Mouse (Mus musculus) erythroblast, embryonic 14.5 days (primary cell): Measurements from ENCODE around the gene Vars. TPM values are rescaled to one million over a fixed set of nuclear protein-coding genes. Genes with fewer than 3 reads are reported as not detected.

Source experiments
- H3K27me3 ChIP-seq: 2 replicates; pipeline ENCODE4 v1.6.1; 2012; ENCODE audit warnings: inconsistent platforms; ENCODE audit not compliant: control insufficient read depth
- H3K36me3 ChIP-seq: 2 replicates; pipeline ENCODE4 v1.6.1; 2012; ENCODE audit warnings: mild to moderate bottlenecking, inconsistent platforms; ENCODE audit not compliant: control insufficient read depth
- H3K4me1 ChIP-seq: 2 replicates; pipeline ENCODE4 v1.6.1; 2012; ENCODE audit warnings: inconsistent platforms; ENCODE audit not compliant: control insufficient read depth
- H3K4me3 ChIP-seq: replicated peaks from 2 replicates; pipeline ENCODE3; 2012; ENCODE audit warnings: moderate library complexity, mild to moderate bottlenecking, inconsistent platforms
- H3K9me3 ChIP-seq: 2 replicates; pipeline ENCODE4 v1.6.1; 2012; ENCODE audit warnings: low read length, inconsistent platforms, mixed read lengths; ENCODE audit not compliant: control insufficient read depth
- GATA1 ChIP-seq: IDR thresholded peaks from 2 replicates; pipeline ENCODE4 v1.6.1; 2012; ENCODE audit warnings: low read length, inconsistent platforms, mixed read lengths
- TAL1 ChIP-seq: IDR thresholded peaks from 3 replicates; pipeline ENCODE4 v1.6.1; 2012; ENCODE audit warnings: low read length, inconsistent platforms, mixed read lengths
- polyA plus RNA-seq: library from polyadenylated mRNA; stranded (reverse); fragments of >175 nt; gene quantifications from 2 replicates; pipeline ENCODE4 v1.2.3, GENCODE M21; 2012

The Vars gene
- polyA plus RNA-seq, 1 experiment, result 41.7 TPM

- peaks cover 7% of the 10 kb centered on the region for H3K36me3 ChIP-seq
- H3K4me3 ChIP-seq, result no peak overlapping the region
- no peaks in the 10 kb centered on the region; the same call in 1 of the 2 replicates for H3K9me3 ChIP-seq
- TF ChIP-seq TAL1 (no peak), GATA1 (no peak)
- H3K4me1 ChIP-seq, result peaks cover 57% of the 10 kb centered on the region
- peaks cover 70% of the 10 kb centered on the region for H3K27me3 ChIP-seq
Measured at GRCm38 (mm10) chr17:35063466-35063865, 62.7 kb downstream of the Vars start.

- peaks cover 5% of the 10 kb centered on the region for H3K36me3 ChIP-seq
- H3K4me1 ChIP-seq, result peaks cover 48% of the 10 kb centered on the region
- H3K9me3 ChIP-seq, result no peaks in the 10 kb centered on the region; the same call in 1 of the 2 replicates
- TF ChIP-seq GATA1 (no peak), TAL1 (no peak)
- no peak overlapping the region for H3K4me3 ChIP-seq
- H3K27me3 ChIP-seq, result peaks cover 79% of the 10 kb centered on the region
Measured at GRCm38 (mm10) chr17:35064378-35064877, 63.6 kb downstream of the Vars start.

- peaks cover 40% of the 10 kb centered on the region for H3K4me1 ChIP-seq
- TF ChIP-seq GATA1 (no peak), TAL1 (no peak)
- H3K27me3 ChIP-seq, result peaks cover 79% of the 10 kb centered on the region
- H3K36me3 ChIP-seq, result peaks cover 5% of the 10 kb centered on the region
- H3K9me3 ChIP-seq, result no peaks in the 10 kb centered on the region; the same call in 1 of the 2 replicates
- peak within 1 kb of the TSS; percentile 23 for H3K4me3 ChIP-seq
Measured at GRCm38 (mm10) chr17:35064951-35065947, 64.5 kb downstream of the Vars start, which contains the start of gene Ly6g6c. Ly6g6c (plus strand) TSS chr17:35065388.

Other genes starting within 250 kb of the Vars start
- not detected in 2 replicates for gene Cyp21a1, start 196.4 kb upstream of the Vars start, polyA plus RNA-seq
- gene Stk19, start 164.0 kb upstream of the Vars start, polyA plus RNA-seq, result 6.3 and 6.7 TPM in 2 replicates
- 15.3 and 22.0 TPM in 2 replicates for gene Dxo, start 164.0 kb upstream of the Vars start, polyA plus RNA-seq
- 6.7 and 8.9 TPM in 2 replicates for gene Skiv2l, start 150.8 kb upstream of the Vars start, polyA plus RNA-seq
- gene Nelfe, start 150.6 kb upstream of the Vars start, polyA plus RNA-seq, result 30.9 and 32.9 TPM in 2 replicates
- 0.11 TPM in 1 of 2 replicates, not detected in the other for gene Cfb, start 138.5 kb upstream of the Vars start, polyA plus RNA-seq
- 0.24 and 0.25 TPM in 2 replicates for gene Zbtb12, start 121.5 kb upstream of the Vars start, polyA plus RNA-seq
- gene Gm20547, start 118.9 kb upstream of the Vars start, polyA plus RNA-seq, result not detected in 2 replicates
- gene C2, start 102.7 kb upstream of the Vars start, polyA plus RNA-seq, result 0.13 and 0.17 TPM in 2 replicates
- 6.2 and 6.4 TPM in 2 replicates for gene Ehmt2, start 102.5 kb upstream of the Vars start, polyA plus RNA-seq
- gene Slc44a4, start 86.5 kb upstream of the Vars start, polyA plus RNA-seq, result not detected in 2 replicates
- gene Neu1, start 69.7 kb upstream of the Vars start, polyA plus RNA-seq, result 0.31 and 0.38 TPM in 2 replicates
- gene Hspa1b, start 41.7 kb upstream of the Vars start, polyA plus RNA-seq, result 408 and 454 TPM in 2 replicates
- gene Gm20481, start 31.1 kb upstream of the Vars start, polyA plus RNA-seq, result not detected in 2 replicates
- 195 and 214 TPM in 2 replicates for gene Hspa1a, start 28.8 kb upstream of the Vars start, polyA plus RNA-seq
- gene Hspa1l, start 28.3 kb upstream of the Vars start, polyA plus RNA-seq, result 0.04 TPM in 1 of 2 replicates, not detected in the other
- 15.9 and 21.4 TPM in 2 replicates for gene Lsm2, start 19.1 kb upstream of the Vars start, polyA plus RNA-seq
- 0.01 TPM in 2 replicates for gene Vwa7, start 15.6 kb downstream of the Vars start, polyA plus RNA-seq
- 0.87 and 0.97 TPM in 2 replicates for gene Sapcd1, start 27.0 kb downstream of the Vars start, polyA plus RNA-seq
- 0.90 and 1.3 TPM in 2 replicates for gene Msh5, start 45.8 kb downstream of the Vars start, polyA plus RNA-seq
- 5.1 and 6.0 TPM in 2 replicates for gene Clic1, start 49.0 kb downstream of the Vars start, polyA plus RNA-seq
- gene Ddah2, start 58.0 kb downstream of the Vars start, polyA plus RNA-seq, result 0.78 and 0.92 TPM in 2 replicates
- not detected in 2 replicates for gene Ly6g6c, start 64.4 kb downstream of the Vars start, polyA plus RNA-seq
- gene Mpig6b, start 65.2 kb downstream of the Vars start, polyA plus RNA-seq, result 0.05 TPM in 1 of 2 replicates, not detected in the other
- gene Ly6g6e, start 75.9 kb downstream of the Vars start, polyA plus RNA-seq, result not detected in 2 replicates
- gene Ly6g6d, start 77.1 kb downstream of the Vars start, polyA plus RNA-seq, result not detected in 2 replicates
- 0.07 and 0.08 TPM in 2 replicates for gene Ly6g6f, start 84.6 kb downstream of the Vars start, polyA plus RNA-seq
- 10.1 and 10.3 TPM in 2 replicates for gene Abhd16a, start 88.3 kb downstream of the Vars start, polyA plus RNA-seq
- not detected in 2 replicates for gene Ly6g5c, start 107.3 kb downstream of the Vars start, polyA plus RNA-seq
- gene Ly6g5b, start 114.4 kb downstream of the Vars start, polyA plus RNA-seq, result 0.03 TPM in 1 of 2 replicates, not detected in the other
- gene Gpank1, start 120.5 kb downstream of the Vars start, polyA plus RNA-seq, result 11.0 and 12.4 TPM in 2 replicates
- 10.2 and 11.2 TPM in 2 replicates for gene Csnk2b, start 121.1 kb downstream of the Vars start, polyA plus RNA-seq
- 0.27 and 0.48 TPM in 2 replicates for gene D17H6S53E, start 125.4 kb downstream of the Vars start, polyA plus RNA-seq
- 0.10 and 0.20 TPM in 2 replicates for gene Apom, start 131.1 kb downstream of the Vars start, polyA plus RNA-seq
- gene Bag6, start 134.2 kb downstream of the Vars start, polyA plus RNA-seq, result 88.8 and 102 TPM in 2 replicates
- gene Prrc2a, start 163.9 kb downstream of the Vars start, polyA plus RNA-seq, result 70.4 and 133 TPM in 2 replicates
- gene Aif1, start 175.1 kb downstream of the Vars start, polyA plus RNA-seq, result 0.27 TPM in 1 of 2 replicates, not detected in the other
- gene Lst1, start 187.5 kb downstream of the Vars start, polyA plus RNA-seq, result not detected in 2 replicates
- 0.07 and 0.08 TPM in 2 replicates for gene Ltb, start 193.5 kb downstream of the Vars start, polyA plus RNA-seq
- 0.07 and 0.09 TPM in 2 replicates for gene Tnf, start 201.0 kb downstream of the Vars start, polyA plus RNA-seq
- gene Lta, start 204.4 kb downstream of the Vars start, polyA plus RNA-seq, result 0.03 TPM in 1 of 2 replicates, not detected in the other
- not detected in 2 replicates for gene Gm16181, start 219.8 kb downstream of the Vars start, polyA plus RNA-seq
- gene Atp6v1g2, start 232.7 kb downstream of the Vars start, polyA plus RNA-seq, result 0.04 and 0.37 TPM in 2 replicates
- gene Nfkbil1, start 234.8 kb downstream of the Vars start, polyA plus RNA-seq, result 1.6 TPM in 2 replicates
- gene Ddx39b, start 240.8 kb downstream of the Vars start, polyA plus RNA-seq, result 18.8 and 20.8 TPM in 2 replicates